Mouse (Mus musculus) brain, embryonic 18.5 days (tissue): ENCODE data around the gene Robo4.

ENCODE experiments used
- DNase-seq: peaks from one replicate; pipeline ENCODE4 v3.0.0-alpha.2; 2012; ENCODE audit warnings: low read depth, low spot score

Gene Robo4

GRCm38 (mm10) chr9:37401802-37402201 lies at the start of gene Robo4:
Gene Robo4, plus strand, starts transcription at chr9:37401897.
- no peak for DNase-seq

GRCm38 (mm10) chr9:37354485-37354884 lies 47.2 kb upstream of the Robo4 start:
- no peak for DNase-seq

DNA sequence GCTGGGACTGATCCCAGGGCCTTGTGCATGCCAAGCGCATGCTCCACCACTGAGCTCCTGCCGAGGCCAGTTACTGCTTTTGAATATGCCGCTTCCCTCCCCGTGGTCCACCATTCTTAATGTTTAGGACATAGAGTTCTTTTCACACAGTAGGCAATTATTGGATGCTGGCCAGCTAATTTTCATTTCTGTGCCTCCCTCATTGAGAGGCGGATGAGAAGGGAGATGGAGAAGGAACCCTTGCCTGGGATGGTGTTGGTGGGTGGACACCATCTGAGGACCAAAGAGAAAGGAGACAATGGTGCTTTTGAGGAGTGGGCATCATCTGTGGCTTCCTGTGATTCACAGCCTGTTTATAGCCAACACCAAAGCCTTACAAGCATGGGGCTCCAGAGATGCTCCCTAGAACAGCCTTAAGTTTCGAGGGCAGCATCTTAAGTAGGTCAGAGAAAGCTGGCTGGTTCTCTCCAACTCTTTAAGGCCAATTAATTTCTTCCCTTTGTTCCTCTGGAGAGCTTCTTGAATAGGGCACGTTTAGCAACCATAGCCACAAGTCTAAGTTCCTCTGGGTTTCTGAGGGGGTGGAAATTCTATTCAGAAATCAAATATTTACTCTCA lies 42.9 kb upstream of the Robo4 start:
- no peak for DNase-seq

- DNase-seq, result no peak
Measured at GRCm38 (mm10) chr9:37359331-37360220, 42.1 kb upstream of the Robo4 start.

- DNase-seq, result no peak
Measured at GRCm38 (mm10) chr9:37362084-37362483, 39.6 kb upstream of the Robo4 start.

DNA sequence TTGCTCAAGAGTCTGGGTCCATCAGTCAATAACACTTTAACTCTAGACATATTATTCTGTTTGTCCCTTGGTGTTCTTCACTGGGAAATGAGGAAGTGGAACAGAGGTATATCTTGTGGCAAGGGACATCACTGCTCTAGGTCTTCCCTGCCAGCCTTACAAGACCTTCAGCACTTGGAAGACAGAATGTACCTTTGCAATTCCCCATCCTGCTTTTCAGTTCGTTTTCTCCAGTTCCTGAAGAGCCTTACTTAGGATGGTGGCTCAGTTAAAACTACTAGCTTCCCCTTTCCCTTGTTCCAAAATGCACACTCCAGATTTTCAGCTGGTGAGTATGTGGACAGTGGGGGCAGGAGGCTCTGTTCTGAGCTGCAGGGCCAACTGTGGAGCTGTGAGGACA lies 38.8 kb upstream of the Robo4 start:
- DNase-seq, result no peak

GRCm38 (mm10) chr9:37363551-37363950 lies 38.1 kb upstream of the Robo4 start:
- no peak for DNase-seq

DNA sequence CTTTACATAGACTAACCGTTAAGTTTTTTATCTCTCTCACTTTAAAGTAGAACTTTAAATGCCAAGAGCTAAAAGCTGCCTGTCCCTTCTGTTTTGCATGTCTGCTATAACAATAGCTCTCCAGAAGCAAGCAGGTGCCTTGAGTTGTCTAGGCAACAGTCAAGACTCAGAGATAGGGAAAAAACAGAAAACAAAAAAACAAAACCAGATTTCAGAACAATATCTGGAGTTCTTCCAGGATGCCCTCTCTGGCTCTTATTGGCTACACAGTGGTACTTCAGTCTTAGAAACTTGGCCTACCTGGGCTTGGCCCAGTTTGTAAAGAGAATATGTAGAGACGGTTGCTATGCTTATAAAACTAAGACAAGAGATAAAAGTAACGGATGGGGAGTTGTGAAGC lies 37.3 kb upstream of the Robo4 start:
- no peak for DNase-seq

DNA sequence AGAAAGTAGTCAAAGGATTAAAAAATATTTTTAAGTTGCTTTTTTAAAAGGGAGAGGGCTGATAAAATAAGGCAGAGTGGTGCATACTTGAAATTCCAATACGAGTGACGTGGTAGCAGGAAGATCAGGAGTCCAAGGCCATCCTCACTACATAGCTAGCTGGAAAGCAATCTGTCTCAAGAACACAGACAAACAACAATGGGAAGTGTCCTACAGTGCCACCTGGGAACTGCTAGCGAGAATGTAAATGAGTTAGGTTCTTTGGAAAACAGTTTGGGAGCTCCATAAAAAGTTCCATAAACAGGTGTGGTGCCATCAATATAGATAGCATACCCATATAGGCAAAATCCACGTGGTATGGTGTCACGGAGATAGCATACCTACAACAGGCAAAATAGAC lies 36.0 kb upstream of the Robo4 start:
- DNase-seq, result no peak

- no peak for DNase-seq
Measured at GRCm38 (mm10) chr9:37367301-37368080, 34.2 kb upstream of the Robo4 start, which contains the start of gene Hepacam. Gene Hepacam, plus strand, starts transcription at chr9:37367351.

DNA sequence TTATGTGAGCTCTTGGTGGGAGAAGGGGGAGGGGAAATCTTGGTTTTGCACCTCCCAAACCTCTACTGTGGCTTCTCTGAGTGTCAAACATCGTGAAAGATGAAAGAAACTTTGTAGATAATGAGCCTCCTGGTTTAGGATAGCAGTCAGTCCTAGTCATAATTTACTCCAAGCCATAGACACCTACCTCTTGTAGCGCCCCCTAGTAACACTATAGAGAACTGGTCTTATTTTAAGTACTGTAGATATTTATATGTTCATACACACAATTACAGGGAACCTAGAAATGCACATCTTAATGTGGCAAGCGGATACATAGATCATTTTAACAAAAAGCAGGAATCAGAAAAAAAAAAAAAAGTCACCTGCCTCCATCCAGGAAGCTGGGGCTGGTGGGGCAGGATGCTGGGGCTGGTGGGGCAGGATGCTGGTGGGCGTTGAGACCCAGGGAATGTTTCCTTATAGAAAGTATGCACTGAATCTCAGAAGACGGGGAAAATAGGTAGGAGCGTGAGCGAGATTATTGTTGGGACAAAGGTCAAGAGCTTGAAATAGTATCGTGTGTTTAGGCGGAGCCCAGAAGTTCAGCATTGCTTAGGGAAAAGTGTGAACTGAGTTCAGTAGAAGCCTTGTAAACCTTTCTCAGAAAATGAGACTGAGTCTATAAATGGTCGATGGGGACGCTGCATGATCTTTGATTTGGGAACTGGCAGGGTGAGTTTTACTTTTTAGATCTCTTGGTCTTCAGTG lies 33.4 kb upstream of the Robo4 start:
- DNase-seq, result no peak

- no peak for DNase-seq
Measured at GRCm38 (mm10) chr9:37368860-37369259, 32.8 kb upstream of the Robo4 start.

- DNase-seq, result no peak
Measured at GRCm38 (mm10) chr9:37371232-37371801, 30.4 kb upstream of the Robo4 start.

- DNase-seq, result no peak
Measured at GRCm38 (mm10) chr9:37375718-37376117, 26.0 kb upstream of the Robo4 start.

- no peak for DNase-seq
Measured at GRCm38 (mm10) chr9:37383161-37383560, 18.5 kb upstream of the Robo4 start.

DNA sequence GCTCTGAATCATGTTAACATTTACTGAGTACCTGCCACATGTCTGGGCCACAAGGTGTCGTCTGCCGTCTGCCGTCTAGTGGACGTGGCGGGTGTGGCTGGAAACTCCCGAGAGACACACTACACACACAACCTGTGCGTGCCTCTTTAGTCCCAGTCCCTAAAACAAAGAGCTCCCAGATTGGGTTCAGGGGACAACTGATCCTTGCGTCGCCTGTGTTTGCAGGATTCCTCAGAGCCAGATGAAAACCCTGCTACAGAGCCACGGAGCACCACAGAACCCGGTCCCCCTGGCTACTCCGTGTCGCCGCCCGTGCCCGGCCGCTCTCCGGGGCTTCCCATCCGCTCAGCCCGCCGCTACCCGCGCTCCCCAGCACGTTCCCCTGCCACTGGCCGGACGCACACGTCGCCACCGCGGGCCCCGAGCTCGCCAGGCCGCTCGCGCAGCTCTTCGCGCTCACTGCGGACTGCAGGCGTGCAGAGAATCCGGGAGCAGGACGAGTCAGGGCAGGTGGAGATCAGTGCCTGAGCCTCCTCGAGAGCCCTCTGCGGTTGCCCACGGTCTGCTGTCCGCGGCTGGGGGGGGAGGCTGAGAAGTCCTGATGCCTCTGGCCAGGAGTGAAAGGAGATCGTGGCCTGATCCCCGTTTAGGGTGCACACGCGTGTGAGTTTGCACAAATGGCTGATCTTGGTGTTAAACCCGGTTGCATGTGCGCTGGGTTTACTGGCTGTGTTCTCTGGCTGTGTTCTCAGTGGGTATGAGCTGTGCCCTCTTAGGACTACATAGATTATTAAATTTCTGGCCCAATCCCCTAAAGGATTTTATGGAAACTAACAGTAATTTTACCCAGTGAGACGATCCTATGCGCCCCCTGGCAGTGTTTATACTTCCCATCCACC lies 17.2 kb upstream of the Robo4 start:
- DNase-seq, result no peak

DNA sequence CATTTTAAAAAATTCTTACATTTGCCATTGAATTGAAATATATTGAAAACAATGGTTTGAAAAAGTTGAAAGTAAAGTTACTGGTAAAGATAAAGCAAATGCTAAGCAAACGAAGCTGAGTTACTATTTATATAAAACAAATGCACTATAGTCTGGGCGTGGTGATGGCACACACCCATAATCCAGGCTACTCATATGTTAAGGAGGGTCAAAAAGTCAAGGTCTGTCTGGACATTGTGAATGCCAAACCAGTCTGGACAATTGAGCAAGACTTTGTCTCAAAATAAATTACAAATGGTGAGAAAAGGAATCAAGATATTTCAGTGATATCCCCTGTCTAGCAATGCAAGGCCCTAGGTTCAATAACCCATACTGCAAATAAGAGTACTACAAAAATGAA lies 10.8 kb upstream of the Robo4 start:
- no peak for DNase-seq

DNA sequence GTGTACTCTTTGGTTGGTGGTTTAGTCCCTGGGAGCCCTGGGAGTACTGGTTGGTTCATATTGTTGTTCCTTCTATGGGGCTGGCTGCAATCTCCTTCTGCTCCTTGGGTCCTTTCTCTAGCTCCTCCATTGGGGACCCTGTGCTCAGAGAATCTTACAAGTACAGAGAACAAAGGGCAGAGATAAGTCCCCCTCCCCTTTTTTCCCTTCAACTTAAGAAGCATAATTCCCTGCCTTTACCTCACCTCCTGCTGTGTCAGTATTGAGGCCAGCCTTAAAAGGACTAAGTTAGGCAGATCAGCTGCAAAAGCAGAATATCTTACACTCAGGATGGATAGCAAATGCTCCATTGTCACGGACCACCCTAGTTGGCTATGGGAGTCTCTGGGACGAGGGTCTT lies 9.6 kb upstream of the Robo4 start:
- DNase-seq, result no peak

DNA sequence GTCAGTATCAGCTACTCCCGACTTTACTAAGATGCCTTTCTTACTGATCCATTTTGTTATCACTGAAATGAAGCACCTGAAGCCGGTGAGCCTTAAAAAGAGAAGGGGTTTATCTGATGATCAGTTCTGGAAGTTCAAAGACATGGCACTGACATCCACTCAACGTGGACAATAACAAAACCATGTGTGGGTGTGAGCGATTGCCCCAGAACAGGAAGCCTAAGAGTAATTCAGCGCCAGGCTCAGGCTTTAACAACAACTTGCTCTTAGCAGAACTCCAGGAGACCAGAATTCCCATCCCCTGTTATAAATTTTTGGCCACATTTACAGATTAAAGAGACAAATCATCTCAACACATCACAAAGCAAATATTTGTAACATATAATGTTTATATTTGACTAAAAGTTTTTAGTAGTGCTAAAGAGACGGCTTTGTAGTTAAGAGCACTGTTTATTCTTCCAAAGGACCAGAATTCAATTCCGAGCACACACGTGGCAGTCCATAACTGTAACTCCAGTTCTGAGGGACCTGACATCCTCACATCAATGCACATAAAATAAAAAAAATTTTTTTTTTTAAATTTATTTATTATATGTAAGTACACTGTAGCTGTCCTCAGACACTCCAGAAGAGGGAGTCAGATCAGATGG lies 8.1 kb upstream of the Robo4 start:
- no peak for DNase-seq

- DNase-seq, result no peak
Measured at GRCm38 (mm10) chr9:37400585-37400984, 1.1 kb upstream of the Robo4 start.
